Mouse (Mus musculus): ENCODE data around the gene Raf1.

DNA sequence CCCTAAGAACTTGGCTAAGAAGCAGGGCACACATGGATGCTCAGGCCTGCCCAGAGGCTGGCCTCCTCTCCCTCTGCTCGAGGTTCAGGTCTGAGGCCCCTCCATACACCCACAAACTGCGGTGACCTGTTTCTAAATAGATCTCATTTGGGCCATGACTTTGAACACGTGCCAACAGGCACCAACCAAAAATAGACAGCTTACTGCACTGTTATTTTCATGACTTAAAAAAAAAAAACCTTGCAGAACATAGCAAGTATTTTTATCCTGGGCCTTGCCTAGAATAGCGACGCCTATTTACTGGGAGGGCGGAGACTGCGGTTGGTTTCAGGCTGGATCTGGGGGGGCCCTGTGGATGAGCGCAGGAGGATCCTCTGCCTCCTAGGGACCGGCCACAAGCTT lies 18.0 kb upstream of the Raf1 start:
- TF ChIP-seq CTCF (IDR thresholded peaks at IDR 0.05) (peak; percentile 47), POLR2A (IDR thresholded peaks at IDR 0.05; ENCODE audit: insufficient read depth, low read depth, low read length) (peak; percentile 46; the same call in 1 of the 2 replicates)
